Mouse (Mus musculus) kidney, adult 2 months (tissue): Measurements from ENCODE around the gene Mnd1.
A peak's percentile ranks its signal among the peaks of the same experiment; 100 is the strongest.

ENCODE experiments used
- CTCF ChIP-seq: fragments of 200-500 bp; conservative IDR thresholded peaks from 2 replicates; pipeline ENCODE4 v1.5.1; 2011; ENCODE audit warnings: low read depth, mild to moderate bottlenecking, control low read depth, low read length, moderate library complexity, mixed read lengths; ENCODE audit not compliant: insufficient read depth, insufficient read length
- POLR2A ChIP-seq: fragments of 200-500 bp; IDR thresholded peaks from one replicate; pipeline ENCODE4 v1.6.1; 2011; ENCODE audit warnings: low read depth, low read length, control low read depth

DNA sequence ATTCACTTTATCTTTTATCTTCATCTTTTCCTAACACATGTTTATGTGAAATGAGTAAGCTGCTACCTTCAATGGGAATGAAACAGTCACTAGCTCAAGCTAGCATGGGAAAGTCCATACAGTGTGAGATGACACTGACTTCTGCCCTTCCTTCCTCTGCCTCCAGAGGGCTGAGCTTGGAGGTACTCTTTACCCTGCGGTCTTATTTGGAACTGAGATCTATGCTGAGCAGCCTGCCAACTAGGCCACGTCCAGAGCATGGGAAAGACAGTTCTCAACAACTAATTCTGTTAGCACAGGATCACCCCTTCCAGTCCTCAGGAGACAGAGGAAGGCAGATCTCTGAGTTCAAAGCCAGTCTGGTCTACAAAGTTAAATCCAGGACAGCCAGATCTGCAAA lies 64.6 kb downstream of the Mnd1 start:
- peak; percentile 60 for TF ChIP-seq CTCF
- no peak for TF ChIP-seq POLR2A
